Mouse (Mus musculus) heart, postnatal 10 days (tissue): ENCODE results near the gene Hist1h2bp. TPM values are rescaled to one million over a fixed set of nuclear protein-coding genes. Genes with fewer than 3 reads are reported as not detected.
"Not testable (repeated sequence)": the region's sequence is repeated elsewhere in the genome, so short reads cannot be mapped to it uniquely, and the experiment has no call there.

Experiments used
- DNase-seq, 2 experiments: peaks; one replicate each; pipeline ENCODE4 v3.0.0; 2021
- intact Hi-C: fragments of 180-260 bp; cut with DNase I; formaldehyde crosslinking; loops from one replicate; pipeline ENCODE4 v1.15.1; 2025
- microRNA-seq, 2 experiments: library from miRNA; unstranded; fragments of <30 nt; microRNA quantifications; one replicate each; pipeline ENCODE4 v1.2.0; 2022
- total RNA-seq, 2 experiments: library from RNA; stranded (reverse); gene quantifications; 2 replicates each; pipeline ENCODE4 v1.2.3; 2021

Hist1h2bp gene
- total RNA-seq, 2 experiments from 2014 or later = 80.8 to 84.7 TPM

DNA sequence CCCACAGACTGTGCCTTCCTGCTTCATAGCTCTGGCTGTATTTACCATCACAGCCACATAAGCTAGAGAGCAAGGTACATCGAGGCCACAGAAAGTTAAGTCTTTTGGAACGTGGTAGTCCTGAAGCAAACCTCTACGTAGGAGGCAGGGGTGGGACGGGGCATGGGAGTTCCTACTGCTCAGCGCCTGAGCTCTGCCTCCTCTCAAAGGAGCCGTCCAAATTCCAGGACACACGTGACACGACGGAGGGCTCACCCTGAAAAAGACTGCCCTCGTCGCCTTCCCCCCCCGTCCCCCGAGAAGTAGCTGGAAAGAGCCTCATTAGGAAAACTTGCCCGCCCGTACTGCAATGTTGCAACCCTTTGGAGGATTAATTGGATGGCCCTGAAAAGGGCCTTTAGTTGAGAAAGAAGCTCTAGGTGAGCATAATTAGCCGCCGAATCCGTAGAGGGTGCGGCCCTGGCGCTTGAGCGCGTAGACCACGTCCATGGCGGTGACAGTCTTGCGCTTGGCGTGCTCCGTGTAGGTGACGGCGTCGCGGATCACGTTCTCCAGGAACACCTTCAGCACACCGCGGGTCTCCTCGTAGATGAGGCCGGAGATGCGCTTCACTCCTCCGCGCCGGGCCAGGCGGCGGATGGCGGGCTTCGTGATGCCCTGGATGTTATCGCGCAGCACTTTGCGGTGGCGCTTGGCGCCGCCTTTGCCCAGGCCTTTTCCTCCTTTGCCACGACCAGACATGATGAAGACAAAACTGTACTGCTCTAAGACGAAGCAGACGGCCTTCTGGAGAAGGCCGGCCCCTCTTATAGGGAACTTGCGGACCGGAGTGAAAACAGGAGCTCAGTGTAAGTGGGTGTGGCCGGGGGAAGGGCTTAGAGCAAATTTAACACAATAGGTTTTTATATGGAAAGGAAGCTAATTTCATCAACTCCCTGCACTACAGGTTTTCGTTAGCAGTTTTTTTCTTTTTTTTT is 44.4 kb downstream of the Hist1h2bp start, which contains the start of gene Hist1h4n:
Hist1h4n (minus strand) TSS at position 779 of the 977 bp plus-strand sequence.
- DNase-seq = peak; percentile 25 to 30
- intact Hi-C loops = not testable (repeated sequence)

DNA sequence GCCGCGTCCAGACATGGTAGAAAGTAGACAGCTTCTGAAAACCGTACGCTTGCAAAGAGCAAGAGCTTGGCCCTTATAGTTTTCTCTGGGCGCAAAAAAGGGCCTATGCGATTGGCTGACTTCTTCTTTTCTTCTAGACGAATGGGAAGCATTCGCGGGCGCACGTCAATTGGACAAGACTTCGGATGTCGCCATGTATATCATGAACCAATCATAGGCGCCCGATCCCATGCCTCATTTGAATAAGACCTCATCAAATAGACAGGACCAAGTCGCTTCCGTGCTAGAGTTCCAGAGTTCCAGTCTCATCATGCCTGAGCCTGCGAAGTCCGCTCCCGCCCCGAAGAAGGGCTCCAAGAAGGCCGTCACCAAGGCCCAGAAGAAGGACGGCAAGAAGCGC is 46.2 kb downstream of the Hist1h2bp start, which contains the start of the genes Hist1h2ap and Hist1h2br:
Hist1h2ap (minus strand) TSS at position 47 of the 400 bp plus-strand sequence.
Hist1h2br (plus strand) TSS at position 283 of the 400 bp plus-strand sequence.
- intact Hi-C loops, DNase-seq: not testable (repeated sequence)

Small RNA genes within 50 kb of the gene (microRNA-seq; reads per million reads assigned to microRNA genes)
- 0 reads per million in 2 experiments for gene Gm19658
- gene Gm44346 = 0 reads per million in 2 experiments
- gene Gm44454 = 0 reads per million in 2 experiments
- gene Gm44466 = 0 reads per million in 2 experiments

Other genes starting within 250 kb of the Hist1h2bp start
- gene Olfr1366, start 244.7 kb upstream of the Hist1h2bp start, total RNA-seq = not detected
- not detected for gene Olfr1535, start 227.6 kb upstream of the Hist1h2bp start, total RNA-seq
- not detected for gene Olfr1364, start 205.7 kb upstream of the Hist1h2bp start, total RNA-seq
- not detected for gene Olfr1362, start 173.4 kb upstream of the Hist1h2bp start, total RNA-seq
- not detected for gene Olfr11, start 144.9 kb upstream of the Hist1h2bp start, total RNA-seq
- gene Olfr1361, start 124.1 kb upstream of the Hist1h2bp start, total RNA-seq = not detected
- not detected for gene Olfr1360, start 110.1 kb upstream of the Hist1h2bp start, total RNA-seq
- not detected for gene Olfr1359, start 89.3 kb upstream of the Hist1h2bp start, total RNA-seq
- 100 to 1,000 TPM; 206 to 220 TPM for gene Hist1h2bl, start 71.3 kb upstream of the Hist1h2bp start, total RNA-seq
- 100 to 1,000 TPM; 201 to 229 TPM for gene Hist1h2ai, start 71.0 kb upstream of the Hist1h2bp start, total RNA-seq
- 100 to 1,000 TPM; 284 to 332 TPM for gene Hist1h3h, start 69.8 kb upstream of the Hist1h2bp start, total RNA-seq
- 10 to 100 TPM; 54.7 to 69.5 TPM for gene Hist1h2bm, start 65.4 kb upstream of the Hist1h2bp start, total RNA-seq
- gene Hist1h4j, start 52.4 kb upstream of the Hist1h2bp start, total RNA-seq = 10 to 100 TPM; 39.0 to 39.7 TPM
- 100 to 1,000 TPM; 426 to 466 TPM for gene Hist1h4k, start 37.0 kb upstream of the Hist1h2bp start, total RNA-seq
- gene Hist1h2ak, start 33.6 kb upstream of the Hist1h2bp start, total RNA-seq = 10 to 100 TPM; 79.2 to 89.4 TPM
- gene Hist1h2bn, start 33.3 kb upstream of the Hist1h2bp start, total RNA-seq = 100 to 1,000 TPM in 1 of 2 experiments, 10 to 100 TPM in 1; 98.6 to 149 TPM
- gene Hist1h1b, start 6.8 kb upstream of the Hist1h2bp start, total RNA-seq = 100 to 1,000 TPM; 112 to 150 TPM
- 100 to 1,000 TPM; 213 to 223 TPM for gene Hist1h3i, start 4.1 kb upstream of the Hist1h2bp start, total RNA-seq
- 10 to 100 TPM; 37.7 to 43.5 TPM for gene Hist1h2an, start 243 bp upstream of the Hist1h2bp start, total RNA-seq
- 100 to 1,000 TPM; 177 to 197 TPM for gene Hist1h2bq, start 22.7 kb downstream of the Hist1h2bp start, total RNA-seq
- not detected for gene Hist1h2ao, start 23.0 kb downstream of the Hist1h2bp start, total RNA-seq
- gene Hist1h4m, start 24.3 kb downstream of the Hist1h2bp start, total RNA-seq = 100 to 1,000 TPM; 322 to 356 TPM
- gene Hist1h4n, start 44.7 kb downstream of the Hist1h2bp start, total RNA-seq = 10 to 100 TPM; 39.5 to 61.3 TPM
- gene Hist1h2ap, start 46.0 kb downstream of the Hist1h2bp start, total RNA-seq = 100 to 1,000 TPM; 265 to 322 TPM
- gene Hist1h2br, start 46.3 kb downstream of the Hist1h2bp start, total RNA-seq = 100 to 1,000 TPM; 181 to 198 TPM
- gene Zfp184, start 157.6 kb downstream of the Hist1h2bp start, total RNA-seq = 1 to 10 TPM; 1.4 to 1.9 TPM
- gene Pom121l2, start 193.7 kb downstream of the Hist1h2bp start, total RNA-seq = not detected
- gene Prss16, start 222.3 kb downstream of the Hist1h2bp start, total RNA-seq = not detected
- 100 to 1,000 TPM; 181 to 187 TPM for gene Hist1h2ah, start 248.1 kb downstream of the Hist1h2bp start, total RNA-seq
- gene Hist1h2bk, start 248.4 kb downstream of the Hist1h2bp start, total RNA-seq = 100 to 1,000 TPM; 213 to 221 TPM